Mouse (Mus musculus) hindbrain, embryonic 12.5 days (tissue): ENCODE measurements around the gene Slco3a1. TPM values are rescaled to one million over a fixed set of nuclear protein-coding genes. Genes with fewer than 3 reads are reported as not detected.

Source experiments
- ATAC-seq: fragments of 200-750 bp; cut with Nextera tagmentation; 2 replicates; pipeline ENCODE4 v1.8.0; 2017; ENCODE audit warnings: moderate TSS enrichment; ENCODE audit not compliant: low FRiP score
- H3K27ac ChIP-seq: fragments of 300-500 bp; sonication (generic); 2 replicates; pipeline ENCODE4 v1.5.1; 2016; ENCODE audit warnings: mild to moderate bottlenecking
- H3K27me3 ChIP-seq: fragments of 300-500 bp; sonication (generic); 2 replicates; pipeline ENCODE4 v1.6.1; 2016; ENCODE audit warnings: mild to moderate bottlenecking
- H3K36me3 ChIP-seq: fragments of 300-500 bp; sonication (generic); 2 replicates; pipeline ENCODE4 v1.6.1; 2016; ENCODE audit warnings: mild to moderate bottlenecking
- H3K4me1 ChIP-seq: fragments of 300-500 bp; sonication (generic); 2 replicates; pipeline ENCODE4 v1.6.1; 2016
- H3K4me2 ChIP-seq: fragments of 300-500 bp; sonication (generic); replicated peaks from 2 replicates; pipeline ENCODE4 v1.6.1; 2016; ENCODE audit warnings: mild to moderate bottlenecking
- H3K4me3 ChIP-seq: fragments of 300-500 bp; sonication (generic); 2 replicates; pipeline ENCODE4 v1.5.1; 2016; ENCODE audit warnings: mild to moderate bottlenecking
- H3K9ac ChIP-seq: fragments of 300-500 bp; sonication (generic); 2 replicates; pipeline ENCODE4 v1.6.1; 2016; ENCODE audit warnings: mild to moderate bottlenecking, moderate library complexity
- H3K9me3 ChIP-seq: fragments of 300-500 bp; sonication (generic); replicated peaks from 2 replicates; pipeline ENCODE4 v1.6.1; 2016; ENCODE audit warnings: mild to moderate bottlenecking
- WGBS: fragments of 180-500 bp; shearing (Covaris S2); methylation state at CpG from one replicate; pipeline ENCODE4 v1.1.7; 2016; 5-methylcytosine and 5-hydroxymethylcytosine counted together
- polyA plus RNA-seq: library from polyadenylated mRNA; unstranded; fragments of >200 nt; fragmentation: Nextera tagmentation; extraction: Ambion mirVana; gene quantifications from 2 replicates; pipeline ENCODE4 v1.2.1, GENCODE M21; 2016

The Slco3a1 gene
- polyA plus RNA-seq = 16.4 and 18.2 TPM in 2 replicates

- peak; percentile 85 for ATAC-seq
- WGBS = 2% methylated on average over 61 of the region's 66 CpGs
Observed at GRCm38 (mm10) chr7:74554608-74555311, at the start of gene Slco3a1. Gene Slco3a1 (minus strand): TSS chr7:74554780.

DNA sequence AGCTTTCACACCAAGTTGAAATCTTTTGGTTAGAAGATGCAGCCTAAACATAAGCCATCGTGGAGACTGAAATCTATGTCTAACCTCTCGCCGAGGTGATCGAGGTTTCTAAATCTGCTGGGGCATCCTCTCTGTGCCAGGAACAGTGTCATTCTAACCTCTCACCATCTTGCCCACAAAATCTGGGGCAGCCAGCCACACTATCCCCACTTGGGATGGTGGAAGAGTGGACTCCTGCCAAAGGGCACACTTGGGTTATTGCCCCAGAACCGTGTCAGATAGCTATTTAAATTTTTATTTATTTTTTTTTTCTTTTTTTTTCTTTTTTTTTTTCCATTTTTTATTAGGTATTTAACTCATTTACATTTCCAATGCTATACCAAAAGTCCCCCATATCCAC is 46.4 kb upstream of the Slco3a1 start:
- WGBS = 97% methylated on average over 5 of the region's 5 CpGs
- H3K27ac ChIP-seq = no peak overlapping the region
- no peak overlapping the region for H3K4me3 ChIP-seq
- no peak overlapping the region for H3K9ac ChIP-seq
- H3K4me2 ChIP-seq = no peak overlapping the region
- no peak for ATAC-seq
- no peaks in the 10 kb centered on the region for H3K36me3 ChIP-seq
- no peaks in the 10 kb centered on the region for H3K27me3 ChIP-seq
- no peaks in the 10 kb centered on the region for H3K9me3 ChIP-seq
- H3K4me1 ChIP-seq = no peaks in the 10 kb centered on the region

More at GRCm38 (mm10) chr7:74554608-74555311, at the start of gene Slco3a1:
- Histone ChIP-seq H3K27me3 (peaks cover 26% of the 10 kb centered on the region), H3K4me2 (peak within 1 kb of the TSS; percentile 90), H3K9me3 (no peaks in the 10 kb centered on the region), H3K36me3 (no peaks in the 10 kb centered on the region), H3K9ac (peak within 1 kb of the TSS; percentile 73), H3K4me3 (peak within 1 kb of the TSS; percentile 76), H3K27ac (peak within 1 kb of the TSS; percentile 87), H3K4me1 (peaks cover 24% of the 10 kb centered on the region)

DNA sequence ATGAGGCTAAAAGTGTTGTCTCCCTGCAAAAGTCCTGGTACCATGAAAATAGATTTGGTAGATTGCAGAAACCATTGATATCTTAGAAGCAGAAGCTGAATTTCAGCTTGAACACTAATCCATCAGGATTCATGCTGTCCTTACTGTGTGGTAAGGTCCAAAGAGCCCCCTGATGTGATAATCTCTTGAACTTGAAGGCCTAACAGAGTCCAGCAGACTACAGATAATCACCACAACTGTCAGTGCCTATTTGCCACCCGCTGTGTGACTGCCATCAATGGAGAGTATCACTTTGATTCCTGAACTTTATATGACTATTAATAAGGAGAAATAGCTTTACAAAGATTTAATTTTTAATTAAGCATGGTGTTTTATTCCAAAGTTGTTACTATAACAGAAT is 24.8 kb upstream of the Slco3a1 start:
- H3K36me3 ChIP-seq = no peaks in the 10 kb centered on the region
- WGBS = 82% methylated on average over 1 of the region's 1 CpGs
- H3K27me3 ChIP-seq = no peaks in the 10 kb centered on the region

DNA sequence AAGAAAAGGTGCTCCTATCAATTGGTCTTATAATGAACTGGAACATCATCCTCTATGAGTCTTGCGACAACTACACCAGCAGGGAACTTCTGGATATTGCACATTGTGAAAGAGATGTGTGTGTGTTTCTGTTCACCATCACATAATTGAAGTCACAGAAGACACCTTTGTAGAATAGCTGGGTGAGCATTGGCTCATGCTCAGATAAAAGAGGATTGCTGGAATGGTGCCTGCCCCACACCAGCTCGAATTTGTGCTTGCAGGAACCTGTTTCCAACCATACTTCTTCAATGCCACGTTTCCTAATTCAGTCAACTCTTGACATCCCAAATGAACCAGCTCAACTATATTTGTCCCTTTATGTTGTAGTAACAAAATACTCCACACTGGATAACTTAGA is 21.1 kb upstream of the Slco3a1 start:
- no peaks in the 10 kb centered on the region for H3K36me3 ChIP-seq
- no peaks in the 10 kb centered on the region for H3K27me3 ChIP-seq
- H3K4me1 ChIP-seq = no peaks in the 10 kb centered on the region
- H3K9me3 ChIP-seq = no peaks in the 10 kb centered on the region
- no peak for ATAC-seq
- H3K4me2 ChIP-seq = no peak overlapping the region
- no peak overlapping the region for H3K9ac ChIP-seq
- WGBS = 78% methylated on average over 3 of the region's 3 CpGs
- H3K27ac ChIP-seq = no peak overlapping the region
- no peak overlapping the region for H3K4me3 ChIP-seq

More for the DNA sequence above, 24.8 kb upstream of the Slco3a1 start:
- Histone ChIP-seq H3K4me3 (no peak overlapping the region), H3K4me1 (no peaks in the 10 kb centered on the region), H3K9me3 (no peaks in the 10 kb centered on the region), H3K27ac (no peak overlapping the region), H3K4me2 (no peak overlapping the region), H3K9ac (no peak overlapping the region)
- no peak for ATAC-seq

- Histone ChIP-seq H3K9ac (peak overlapping the region; percentile 73; the same call in 1 of the 2 replicates), H3K4me2 (peak overlapping the region; percentile 90), H3K4me1 (peaks cover 21% of the 10 kb centered on the region), H3K9me3 (no peaks in the 10 kb centered on the region), H3K27me3 (peaks cover 26% of the 10 kb centered on the region), H3K4me3 (peak overlapping the region; percentile 76), H3K27ac (peak overlapping the region; percentile 87; the same call in 1 of the 2 replicates), H3K36me3 (no peaks in the 10 kb centered on the region)
- peak; percentile 27 for ATAC-seq
- 12% methylated on average over 6 of the region's 6 CpGs for WGBS
Observed at GRCm38 (mm10) chr7:74555416-74555815, 836 bp upstream of the Slco3a1 start.

DNA sequence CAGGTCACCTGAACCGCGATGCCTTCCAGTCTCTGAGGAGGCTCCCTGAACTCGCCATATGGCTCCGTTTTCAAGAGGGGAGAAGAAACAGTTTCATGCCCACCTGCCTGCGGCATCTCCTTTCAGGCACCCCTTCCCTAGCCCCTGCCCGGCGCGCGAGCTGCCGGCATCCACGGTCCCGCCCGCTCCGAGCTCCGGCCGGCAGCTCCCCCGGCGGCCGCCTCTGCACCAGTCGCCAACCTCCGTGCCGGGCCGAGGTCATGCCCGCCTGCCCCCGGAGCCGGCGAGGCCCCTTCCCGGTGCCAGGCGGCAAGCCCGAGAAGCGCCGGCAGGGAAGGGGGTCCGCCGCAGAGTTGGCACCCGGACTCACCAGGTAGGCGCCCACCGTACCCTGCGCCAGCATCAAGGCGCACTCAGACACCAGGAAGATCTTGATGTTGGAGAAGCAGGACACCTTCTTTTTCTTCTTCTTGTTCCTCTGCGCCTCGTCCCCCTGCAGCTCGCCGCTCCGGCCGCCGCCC is 479 bp downstream of the Slco3a1 start:
- H3K4me1 ChIP-seq = peaks cover 26% of the 10 kb centered on the region
- no peaks in the 10 kb centered on the region for H3K9me3 ChIP-seq
- 0% methylated on average over 37 of the region's 46 CpGs for WGBS
- peak overlapping the region; percentile 76 for H3K4me3 ChIP-seq
- H3K4me2 ChIP-seq = peak overlapping the region; percentile 90
- peaks cover 26% of the 10 kb centered on the region for H3K27me3 ChIP-seq
- H3K36me3 ChIP-seq = no peaks in the 10 kb centered on the region
- H3K27ac ChIP-seq = peak overlapping the region; percentile 87
- peak overlapping the region; percentile 73 for H3K9ac ChIP-seq
- peak; percentile 75 for ATAC-seq

- Histone ChIP-seq H3K4me3 (peak overlapping the region; percentile 76), H3K4me2 (peak overlapping the region; percentile 90), H3K27ac (no peak overlapping the region), H3K4me1 (peaks cover 26% of the 10 kb centered on the region), H3K9ac (no peak overlapping the region), H3K27me3 (peaks cover 26% of the 10 kb centered on the region), H3K9me3 (no peaks in the 10 kb centered on the region), H3K36me3 (no peaks in the 10 kb centered on the region)
- no peak for ATAC-seq
- WGBS = 53% methylated on average over 8 of the region's 8 CpGs
Observed at GRCm38 (mm10) chr7:74553111-74553650, 1.4 kb downstream of the Slco3a1 start.

DNA sequence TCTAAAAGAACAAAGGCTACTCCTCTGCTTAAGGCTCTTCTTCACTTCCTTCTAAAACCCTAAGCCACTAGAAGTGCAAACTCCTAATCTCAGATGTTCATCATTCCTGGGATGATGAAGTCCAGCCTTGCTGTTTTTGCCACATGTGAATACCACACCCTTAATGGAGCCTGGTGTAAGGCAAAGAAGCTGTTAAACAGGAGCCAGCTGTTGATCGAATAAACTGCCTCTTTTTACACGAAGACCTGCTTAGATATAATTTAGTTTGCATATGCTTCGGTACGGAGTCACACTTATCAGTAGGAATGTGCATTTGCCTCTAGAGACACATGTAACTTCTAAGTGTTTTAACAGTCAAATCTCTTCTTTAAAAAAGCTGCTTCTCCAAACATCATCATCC is 2.0 kb downstream of the Slco3a1 start:
- Histone ChIP-seq H3K4me1 (peaks cover 26% of the 10 kb centered on the region), H3K36me3 (no peaks in the 10 kb centered on the region), H3K4me3 (peak overlapping the region; percentile 76; the same call in 1 of the 2 replicates), H3K27ac (no peak overlapping the region), H3K4me2 (peak overlapping the region; percentile 90), H3K9me3 (no peaks in the 10 kb centered on the region), H3K9ac (no peak overlapping the region), H3K27me3 (peaks cover 26% of the 10 kb centered on the region)
- 68% methylated on average over 4 of the region's 4 CpGs for WGBS
- no peak for ATAC-seq

DNA sequence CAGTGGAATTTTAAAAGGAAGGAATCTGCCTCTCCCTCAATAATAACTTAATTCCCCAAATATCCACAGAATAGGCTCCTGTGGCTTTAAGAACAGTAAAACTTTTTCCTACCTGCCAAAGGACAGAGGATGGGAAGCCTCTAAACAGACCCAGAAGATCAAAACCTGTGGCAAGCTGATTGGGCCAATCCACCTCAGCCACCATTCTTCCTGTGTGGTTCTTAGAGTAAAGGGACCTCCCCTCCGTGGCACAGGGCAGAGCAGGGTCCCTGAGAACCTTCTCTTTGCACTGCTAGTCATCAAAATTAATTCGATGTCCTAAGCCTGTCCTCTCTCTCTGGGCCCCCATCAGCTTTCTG is 2.6 kb downstream of the Slco3a1 start:
- Histone ChIP-seq H3K4me3 (peak overlapping the region; percentile 76; the same call in 1 of the 2 replicates), H3K36me3 (no peaks in the 10 kb centered on the region), H3K27ac (no peak overlapping the region), H3K9me3 (no peaks in the 10 kb centered on the region), H3K4me2 (peak overlapping the region; percentile 90), H3K4me1 (peaks cover 26% of the 10 kb centered on the region), H3K27me3 (peaks cover 26% of the 10 kb centered on the region), H3K9ac (no peak overlapping the region)
- ATAC-seq = no peak
- 32% methylated on average over 2 of the region's 2 CpGs for WGBS

DNA sequence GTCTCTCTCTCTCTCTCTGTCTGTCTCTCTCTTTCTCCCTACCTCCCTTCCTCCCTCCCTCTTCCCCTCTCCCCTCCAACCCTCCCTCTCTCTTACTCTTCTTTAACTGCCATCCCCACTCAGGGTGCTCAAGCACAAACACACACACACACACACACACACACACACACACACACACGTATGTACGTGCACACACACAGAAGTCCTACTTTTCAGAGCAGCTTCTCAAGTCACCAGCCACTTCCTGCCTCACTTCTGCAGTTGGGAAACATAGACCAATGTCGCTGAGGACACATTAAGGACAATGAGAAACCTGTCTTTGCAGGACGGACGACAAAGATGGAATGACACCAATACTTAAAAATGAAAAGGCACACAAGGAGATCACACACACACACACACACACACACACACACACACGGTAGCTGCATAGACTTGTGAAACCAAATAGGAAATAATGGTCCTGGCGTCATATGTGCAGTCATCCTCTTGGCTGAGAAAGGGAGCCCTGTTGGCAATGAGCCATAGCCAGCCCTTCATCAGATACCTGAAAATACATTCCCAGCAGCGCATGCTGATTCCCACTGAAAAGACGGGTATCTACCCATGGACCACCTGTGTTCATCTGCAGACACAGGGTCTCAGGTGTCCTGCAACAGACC is 3.1 kb downstream of the Slco3a1 start:
- no peaks in the 10 kb centered on the region for H3K36me3 ChIP-seq
- no peak overlapping the region for H3K4me3 ChIP-seq
- no peaks in the 10 kb centered on the region for H3K9me3 ChIP-seq
- H3K9ac ChIP-seq = no peak overlapping the region
- WGBS = 77% methylated on average over 9 of the region's 9 CpGs
- peak overlapping the region; percentile 90 for H3K4me2 ChIP-seq
- peaks cover 26% of the 10 kb centered on the region for H3K27me3 ChIP-seq
- ATAC-seq = no peak
- no peak overlapping the region for H3K27ac ChIP-seq
- peaks cover 26% of the 10 kb centered on the region for H3K4me1 ChIP-seq

DNA sequence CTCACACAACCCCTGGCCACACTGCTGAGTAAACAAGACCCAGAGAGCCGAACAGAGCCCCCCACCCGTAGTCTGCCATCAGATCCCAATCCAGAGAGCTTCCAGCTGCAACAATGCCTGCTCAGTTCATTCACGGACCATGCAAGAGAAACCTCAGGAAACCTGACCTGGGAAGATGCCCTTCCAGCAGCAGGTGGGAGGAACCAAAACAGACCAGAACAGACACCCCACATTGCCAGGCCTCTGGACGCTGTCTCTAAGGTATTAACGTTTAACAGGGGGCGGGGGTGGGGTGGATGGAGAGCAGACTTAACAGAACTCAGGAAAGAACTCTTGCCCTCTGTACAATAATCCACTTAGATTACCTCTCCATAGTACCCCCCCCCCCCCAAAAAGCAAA is 4.9 kb downstream of the Slco3a1 start:
- peaks cover 26% of the 10 kb centered on the region for H3K27me3 ChIP-seq
- no peak overlapping the region for H3K4me2 ChIP-seq
- WGBS = 29% methylated on average over 6 of the region's 6 CpGs
- no peak overlapping the region for H3K27ac ChIP-seq
- H3K36me3 ChIP-seq = no peaks in the 10 kb centered on the region
- no peak for ATAC-seq
- no peak overlapping the region for H3K4me3 ChIP-seq
- H3K9ac ChIP-seq = no peak overlapping the region
- H3K4me1 ChIP-seq = peaks cover 21% of the 10 kb centered on the region
- no peaks in the 10 kb centered on the region for H3K9me3 ChIP-seq

DNA sequence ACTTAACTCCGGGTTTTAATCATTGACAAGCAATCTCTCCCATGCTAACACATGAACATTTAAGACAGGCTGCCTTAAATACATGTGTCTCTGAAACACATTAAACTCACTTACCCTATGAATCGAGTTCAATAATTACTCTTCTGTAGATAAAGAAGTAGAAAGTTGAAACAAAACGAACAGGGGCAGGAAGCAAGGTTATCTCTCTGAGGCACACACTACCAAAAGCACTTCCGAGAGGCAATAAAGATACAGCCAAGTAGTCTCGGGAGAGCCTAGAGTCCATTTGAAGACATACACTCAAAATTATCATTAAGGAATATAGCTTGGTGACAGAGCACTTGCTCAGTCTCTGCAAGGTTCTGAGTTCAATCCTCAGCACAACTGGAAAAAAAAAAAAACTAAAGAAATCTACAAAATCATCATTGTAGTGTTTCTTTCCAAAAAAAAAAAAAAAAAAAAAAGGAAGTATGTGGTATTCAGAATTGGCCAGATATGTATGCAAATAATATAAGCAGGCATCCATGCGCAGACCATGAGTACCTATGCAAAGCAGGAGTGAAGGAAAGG is 5.5 kb downstream of the Slco3a1 start:
- Histone ChIP-seq H3K27ac (no peak overlapping the region), H3K9me3 (no peaks in the 10 kb centered on the region), H3K4me1 (peaks cover 21% of the 10 kb centered on the region), H3K36me3 (no peaks in the 10 kb centered on the region), H3K4me3 (no peak overlapping the region), H3K4me2 (no peak overlapping the region), H3K27me3 (peaks cover 26% of the 10 kb centered on the region), H3K9ac (no peak overlapping the region)
- WGBS = 86% methylated on average over 6 of the region's 6 CpGs
- no peak for ATAC-seq
